Mouse (Mus musculus) heart, adult 2 months (tissue): ENCODE measurements around the gene Cdc37. TPM values are rescaled to one million over a fixed set of nuclear protein-coding genes. Genes with fewer than 3 reads are reported as not detected.
A peak's percentile ranks its signal among the peaks of the same experiment; 100 is the strongest.

ENCODE experiments used
- DNase-seq, 2 experiments: peaks; one replicate each; pipeline ENCODE4 v3.0.0; 2021
- H3K27ac ChIP-seq: fragments of 200-600 bp; 2 replicates; pipeline ENCODE4 v1.8.1; 2022
- H3K27me3 ChIP-seq: fragments of 200-500 bp; 2 replicates; pipeline ENCODE4 v1.6.1; 2012; ENCODE audit warnings: mild to moderate bottlenecking, low read length, inconsistent platforms, mixed read lengths; ENCODE audit not compliant: control insufficient read depth, insufficient read depth
- H3K36me3 ChIP-seq: fragments of 200-500 bp; 2 replicates; pipeline ENCODE4 v1.6.1; 2012; ENCODE audit warnings: low read length, inconsistent platforms; ENCODE audit not compliant: control insufficient read depth, insufficient read depth
- H3K4me1 ChIP-seq: fragments of 200-500 bp; 2 replicates; pipeline ENCODE4 v1.6.1; 2011; ENCODE audit warnings: low read length; ENCODE audit not compliant: control insufficient read depth, insufficient read depth
- H3K4me3 ChIP-seq: fragments of 200-600 bp; 2 replicates; pipeline ENCODE4 v1.8.1; 2022
- H3K79me2 ChIP-seq: fragments of 200-500 bp; replicated peaks from 2 replicates; pipeline ENCODE4 v1.6.1; 2012; ENCODE audit warnings: mild to moderate bottlenecking, inconsistent platforms, low read length, moderate library complexity, mixed read lengths; ENCODE audit not compliant: control insufficient read depth, insufficient read depth
- H3K9ac ChIP-seq: fragments of 200-500 bp; 2 replicates; pipeline ENCODE4 v1.6.1; 2012; ENCODE audit warnings: low read depth, mild to moderate bottlenecking, control low read depth, inconsistent platforms, low read length, mixed read lengths
- CTCF ChIP-seq: fragments of 200-600 bp; IDR thresholded peaks from 2 replicates; pipeline ENCODE4 v1.8.1; 2022; ENCODE audit warnings: antibody characterized with exemption, mild to moderate bottlenecking, moderate library complexity
- EP300 ChIP-seq: fragments of 200-500 bp; IDR thresholded peaks from 2 replicates; pipeline ENCODE4 v1.6.1; 2011; ENCODE audit warnings: low read depth, low read length, control low read depth; ENCODE audit not compliant: insufficient read depth
- POLR2A ChIP-seq: fragments of 200-500 bp; IDR thresholded peaks from 2 replicates; pipeline ENCODE4 v1.6.1; 2011; ENCODE audit warnings: mild to moderate bottlenecking, low read depth, low read length, control low read depth; ENCODE audit not compliant: insufficient read depth
- WGBS: fragments of 180-500 bp; shearing (Covaris S2); methylation state at CpG from one replicate; pipeline ENCODE4 v1.1.7; 2018; 5-methylcytosine and 5-hydroxymethylcytosine counted together
- intact Hi-C: fragments of 180-260 bp; cut with DNase I; formaldehyde crosslinking; loops from one replicate; pipeline ENCODE4 v1.15.1; 2025
- polyA plus RNA-seq: library from polyadenylated mRNA; depleted of rRNA; stranded (reverse); fragments of >200 nt; gene quantifications from 2 replicates; pipeline ENCODE4 v1.2.3, GENCODE M21; 2012
- total RNA-seq, 2 experiments: library from RNA; stranded (reverse); gene quantifications; 2 replicates each; pipeline ENCODE4 v1.2.3; 2021

Gene Cdc37
- total and polyA plus RNA-seq, 3 experiments = 62.3 to 162 (median 150) TPM

DNA sequence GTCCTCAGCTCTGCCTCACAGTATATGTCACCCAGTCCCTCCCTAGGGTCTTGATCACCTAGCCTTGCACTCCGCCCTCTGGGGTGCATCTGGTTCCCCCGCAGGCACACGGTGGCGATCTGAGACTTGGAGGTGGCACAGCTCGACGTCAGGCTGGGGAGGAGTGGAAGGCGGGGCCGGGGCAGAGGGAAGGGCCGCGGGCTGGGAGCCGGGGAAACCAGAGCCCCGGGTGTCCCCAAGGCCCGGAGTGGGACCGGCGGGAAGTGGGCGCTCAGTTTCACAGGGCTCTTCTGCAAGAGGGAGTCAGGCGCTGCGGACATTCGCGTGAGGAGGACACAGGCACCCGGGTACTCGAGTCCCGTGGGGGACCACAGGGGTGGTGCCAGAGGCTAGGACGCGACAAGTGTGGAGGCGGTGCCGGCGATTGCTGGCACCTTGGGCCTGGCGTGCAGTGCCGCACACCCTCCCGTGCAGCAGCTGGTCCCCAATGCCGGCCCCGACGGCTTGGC, 34.2 kb upstream of the Cdc37 start:
- WGBS = 4% methylated on average over 33 of the region's 34 CpGs
- intact Hi-C loops = no loop called here
- Histone ChIP-seq H3K27ac (peak overlapping the region; percentile 88), H3K4me1 (peaks cover 3% of the 10 kb centered on the region), H3K79me2 (no peaks in the 10 kb centered on the region; the same call in 1 of the 2 replicates), H3K27me3 (no peaks in the 10 kb centered on the region), H3K36me3 (no peaks in the 10 kb centered on the region), H3K4me3 (peak overlapping the region; percentile 70), H3K9ac (peak overlapping the region; percentile 70)
- peak; percentile 82 to 86 for DNase-seq
- peak; percentile 49; the same call in 1 of the 2 replicates for TF ChIP-seq POLR2A
- TF ChIP-seq CTCF = peak; percentile 46
- TF ChIP-seq EP300 = no peak

DNA sequence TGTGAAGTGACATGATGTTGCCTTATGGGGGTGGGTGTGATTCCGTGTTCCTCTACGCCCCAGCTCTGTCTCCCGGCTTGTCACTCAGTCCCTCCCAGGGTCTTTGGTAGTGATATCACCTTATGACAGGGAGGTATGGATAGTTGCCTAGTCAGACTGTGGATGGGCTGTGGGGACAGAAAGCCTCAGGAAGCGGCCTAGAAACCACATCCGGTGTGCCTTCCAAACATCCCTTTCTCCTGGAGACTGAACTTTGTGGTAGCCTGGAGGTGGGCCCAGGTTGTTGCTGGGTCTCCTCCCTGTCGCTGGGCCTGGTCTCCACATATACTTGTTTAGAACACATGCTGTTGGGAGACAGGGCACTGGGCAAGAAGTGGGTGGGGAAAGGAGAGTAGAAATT, 33.6 kb upstream of the Cdc37 start:
- no peak for DNase-seq
- intact Hi-C loops = no loop called here
- Histone ChIP-seq H3K9ac (no peak overlapping the region), H3K27me3 (no peaks in the 10 kb centered on the region), H3K36me3 (no peaks in the 10 kb centered on the region), H3K4me3 (peak overlapping the region; percentile 70; the same call in 1 of the 2 replicates), H3K27ac (peak overlapping the region; percentile 88; the same call in 1 of the 2 replicates), H3K79me2 (no peaks in the 10 kb centered on the region; the same call in 1 of the 2 replicates), H3K4me1 (peaks cover 3% of the 10 kb centered on the region)
- 73% methylated on average over 6 of the region's 6 CpGs for WGBS
- TF ChIP-seq CTCF (no peak), POLR2A (no peak), EP300 (no peak)

DNA sequence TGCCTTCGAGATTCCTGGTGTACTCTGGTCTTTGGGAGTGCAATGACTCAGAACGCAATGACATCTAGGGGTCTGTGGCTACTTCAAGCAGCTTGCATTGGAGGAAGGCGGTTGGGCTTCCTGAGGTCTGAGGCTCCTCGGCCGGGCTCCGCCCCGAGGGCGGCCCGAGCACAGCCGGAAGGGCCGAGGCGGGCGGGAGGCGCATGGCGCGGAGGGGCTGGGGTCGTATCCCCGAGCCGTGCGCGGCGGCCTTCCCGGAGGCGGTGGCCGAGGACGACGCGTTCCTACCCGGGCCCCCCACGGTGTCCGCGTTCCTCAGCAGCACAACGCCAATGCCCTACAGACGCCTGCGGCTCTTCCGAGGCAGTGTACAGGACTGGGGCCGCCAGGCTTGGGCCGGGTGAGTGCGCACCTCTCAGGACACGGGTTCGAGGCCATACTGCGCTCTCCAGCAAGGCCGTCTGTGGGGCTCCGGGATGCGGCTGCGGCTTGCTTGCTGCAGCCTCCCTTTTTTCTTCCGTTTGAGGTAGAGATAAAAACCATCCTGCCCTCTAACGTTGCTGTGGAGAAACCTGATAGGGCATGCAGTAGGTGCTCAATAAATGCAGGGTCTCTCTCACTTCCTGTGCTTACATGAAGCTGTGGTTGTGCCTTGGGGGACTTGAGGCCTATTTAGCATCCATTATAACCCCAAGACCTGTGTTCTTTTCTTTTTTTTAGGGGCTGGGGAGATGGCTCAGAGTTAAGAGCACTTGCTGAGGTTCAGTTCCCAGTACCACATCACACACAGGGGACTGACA, 31.8 kb upstream of the Cdc37 start:
- H3K27ac ChIP-seq = peak overlapping the region; percentile 57
- 9% methylated on average over 48 of the region's 48 CpGs for WGBS

GRCm38 (mm10) chr9:21180841-21181240, 31.1 kb upstream of the Cdc37 start:
- no peak for DNase-seq
- WGBS = 64% methylated on average over 1 of the region's 1 CpGs
- intact Hi-C loops = no loop called here
- H3K27me3 ChIP-seq = no peaks in the 10 kb centered on the region
- no peak overlapping the region for H3K4me3 ChIP-seq
- TF ChIP-seq EP300 (no peak), POLR2A (no peak), CTCF (no peak)
- peaks cover 3% of the 10 kb centered on the region for H3K4me1 ChIP-seq
- H3K9ac ChIP-seq = no peak overlapping the region
- no peaks in the 10 kb centered on the region for H3K36me3 ChIP-seq
- H3K79me2 ChIP-seq = no peaks in the 10 kb centered on the region; the same call in 1 of the 2 replicates
- H3K27ac ChIP-seq = no peak overlapping the region; the same call in 1 of the 2 replicates

More for the DNA sequence above, 31.8 kb upstream of the Cdc37 start:
- H3K9ac ChIP-seq = peak overlapping the region; percentile 80
- 0 out of 2 replicates have a peak, but pooled peaks have one; percentile 12 for TF ChIP-seq POLR2A
- no peak for TF ChIP-seq EP300
- peak overlapping the region; percentile 68 for H3K4me3 ChIP-seq
- H3K36me3 ChIP-seq = no peaks in the 10 kb centered on the region
- intact Hi-C loops = no loop called here
- no peaks in the 10 kb centered on the region; the same call in 1 of the 2 replicates for H3K79me2 ChIP-seq
- no peaks in the 10 kb centered on the region for H3K27me3 ChIP-seq
- DNase-seq = peak; percentile 69 to 71
- H3K4me1 ChIP-seq = peaks cover 3% of the 10 kb centered on the region

GRCm38 (mm10) chr9:21180402-21180801, 30.6 kb upstream of the Cdc37 start:
- Histone ChIP-seq H3K4me1 (peaks cover 3% of the 10 kb centered on the region), H3K36me3 (no peaks in the 10 kb centered on the region), H3K27me3 (no peaks in the 10 kb centered on the region), H3K79me2 (no peaks in the 10 kb centered on the region), H3K27ac (no peak overlapping the region), H3K9ac (no peak overlapping the region), H3K4me3 (no peak overlapping the region)
- no peak for TF ChIP-seq EP300
- TF ChIP-seq CTCF = no peak
- TF ChIP-seq POLR2A = no peak
- intact Hi-C loops = no loop called here
- no peak for DNase-seq
- 48% methylated on average over 4 of the region's 4 CpGs for WGBS

DNA sequence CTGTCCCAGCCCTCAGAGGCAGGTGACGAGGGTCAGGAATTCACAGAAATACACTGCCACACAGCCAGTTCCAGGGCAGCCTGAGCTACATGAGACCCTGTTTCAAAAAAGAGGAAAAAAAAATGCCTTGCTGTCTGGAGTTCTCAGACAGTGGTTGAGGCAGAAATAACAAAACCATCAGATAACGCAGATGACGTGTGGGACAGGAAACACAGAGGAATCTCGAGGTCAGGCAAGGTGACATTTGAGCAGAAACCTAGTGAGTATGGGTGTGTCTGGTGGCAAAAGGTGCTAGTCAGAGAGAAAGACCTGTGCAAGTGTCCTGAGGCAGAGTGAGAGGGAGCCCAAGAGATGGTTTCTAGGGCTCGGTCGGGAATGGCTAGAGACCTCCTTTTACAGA, 22.6 kb upstream of the Cdc37 start:
- H3K4me1 ChIP-seq = peaks cover 3% of the 10 kb centered on the region
- no peaks in the 10 kb centered on the region for H3K27me3 ChIP-seq
- no peak for TF ChIP-seq CTCF
- TF ChIP-seq POLR2A = no peak
- no peak for TF ChIP-seq EP300
- no peak overlapping the region for H3K4me3 ChIP-seq
- no peaks in the 10 kb centered on the region for H3K36me3 ChIP-seq
- intact Hi-C loops = no loop called here
- DNase-seq = no peak
- no peak overlapping the region for H3K27ac ChIP-seq
- H3K9ac ChIP-seq = no peak overlapping the region
- WGBS = 56% methylated on average over 6 of the region's 6 CpGs
- H3K79me2 ChIP-seq = no peaks in the 10 kb centered on the region
